Mouse (Mus musculus): Measurements from ENCODE around the gene Txk. TPM values are rescaled to one million over a fixed set of nuclear protein-coding genes. Genes with fewer than 3 reads are reported as not detected.

Txk gene
- polyA plus RNA-seq, 1 experiment from 2014 or later = 0.12 TPM

DNA sequence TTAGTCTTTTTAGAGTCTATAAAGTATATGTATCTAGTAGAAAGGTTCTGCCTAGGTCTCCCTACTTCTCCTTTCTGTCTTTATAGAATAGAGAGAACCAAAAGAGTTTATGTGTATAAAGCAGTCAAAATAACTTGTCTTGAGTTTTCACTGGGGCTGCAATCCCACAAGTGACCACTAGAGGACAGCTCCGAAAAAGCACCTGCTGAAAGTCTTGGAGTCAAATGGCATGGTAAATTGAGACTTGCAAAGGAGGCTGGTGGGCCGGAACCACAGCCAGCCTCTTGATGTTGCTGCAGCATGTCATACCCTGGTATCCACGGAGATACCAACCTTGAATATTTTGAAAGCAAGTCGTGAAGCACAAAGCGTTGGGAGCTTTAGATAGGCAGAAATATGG is 87.3 kb downstream of the Txk start:
- Histone ChIP-seq H3K4me2 (ENCODE audit: low read depth, low read length) (no peak overlapping the region), H3K4me3 (ENCODE audit: low read depth, low read length) (no peak overlapping the region), H3K27me3 (ENCODE audit: control insufficient read depth, insufficient read depth, low read length) (no peaks in the 10 kb centered on the region), H3K27ac (ENCODE audit: low read depth, low read length) (no peak overlapping the region), H3K36me3 (ENCODE audit: control insufficient read depth, insufficient read depth, low read length) (no peaks in the 10 kb centered on the region), H3K4me1 (ENCODE audit: control insufficient read depth, insufficient read depth, low read length) (no peaks in the 10 kb centered on the region), H3K9me3 (ENCODE audit: control insufficient read depth, low read length) (no peaks in the 10 kb centered on the region), H3K9ac (replicated peaks; ENCODE audit: low read depth, low read length) (no peak overlapping the region)
- no peak for ATAC-seq (ENCODE audit: low read depth)
- WGBS = 28% methylated on average over 5 of the region's 5 CpGs

GRCm38 (mm10) chr5:72664854-72665253 is 87.7 kb downstream of the Txk start:
- no peaks in the 10 kb centered on the region for H3K4me1 ChIP-seq (ENCODE audit: control insufficient read depth, insufficient read depth, low read length)
- no peak overlapping the region for H3K4me3 ChIP-seq (ENCODE audit: low read depth, low read length)
- no peak overlapping the region for H3K27ac ChIP-seq (ENCODE audit: low read depth, low read length)
- ATAC-seq (ENCODE audit: low read depth) = no peak
- H3K36me3 ChIP-seq (ENCODE audit: control insufficient read depth, insufficient read depth, low read length) = no peaks in the 10 kb centered on the region
- no peaks in the 10 kb centered on the region for H3K27me3 ChIP-seq (ENCODE audit: control insufficient read depth, insufficient read depth, low read length)
- 44% methylated on average over 3 of the region's 3 CpGs for WGBS
- H3K9me3 ChIP-seq (ENCODE audit: control insufficient read depth, low read length) = no peaks in the 10 kb centered on the region
- H3K4me2 ChIP-seq (ENCODE audit: low read depth, low read length) = no peak overlapping the region
- H3K9ac ChIP-seq (replicated peaks; ENCODE audit: low read depth, low read length) = no peak overlapping the region

GRCm38 (mm10) chr5:72664126-72664525 is 88.5 kb downstream of the Txk start:
- Histone ChIP-seq H3K27ac (ENCODE audit: low read depth, low read length) (no peak overlapping the region), H3K4me3 (ENCODE audit: low read depth, low read length) (no peak overlapping the region), H3K9me3 (ENCODE audit: control insufficient read depth, low read length) (no peaks in the 10 kb centered on the region), H3K36me3 (ENCODE audit: control insufficient read depth, insufficient read depth, low read length) (no peaks in the 10 kb centered on the region), H3K9ac (replicated peaks; ENCODE audit: low read depth, low read length) (no peak overlapping the region), H3K4me1 (ENCODE audit: control insufficient read depth, insufficient read depth, low read length) (no peaks in the 10 kb centered on the region), H3K27me3 (ENCODE audit: control insufficient read depth, insufficient read depth, low read length) (no peaks in the 10 kb centered on the region), H3K4me2 (ENCODE audit: low read depth, low read length) (no peak overlapping the region)
- WGBS = 66% methylated on average over 5 of the region's 5 CpGs
- ATAC-seq (ENCODE audit: low read depth) = no peak

GRCm38 (mm10) chr5:72661051-72661781 is 91.4 kb downstream of the Txk start:
- Histone ChIP-seq H3K9me3 (ENCODE audit: control insufficient read depth, low read length) (no peaks in the 10 kb centered on the region), H3K4me2 (ENCODE audit: low read depth, low read length) (no peak overlapping the region), H3K4me3 (ENCODE audit: low read depth, low read length) (no peak overlapping the region), H3K4me1 (ENCODE audit: control insufficient read depth, insufficient read depth, low read length) (no peaks in the 10 kb centered on the region), H3K27ac (ENCODE audit: low read depth, low read length) (no peak overlapping the region), H3K36me3 (ENCODE audit: control insufficient read depth, insufficient read depth, low read length) (no peaks in the 10 kb centered on the region), H3K9ac (replicated peaks; ENCODE audit: low read depth, low read length) (no peak overlapping the region), H3K27me3 (ENCODE audit: control insufficient read depth, insufficient read depth, low read length) (no peaks in the 10 kb centered on the region)
- no peak for ATAC-seq (ENCODE audit: low read depth)
- WGBS = 86% methylated on average over 6 of the region's 6 CpGs

DNA sequence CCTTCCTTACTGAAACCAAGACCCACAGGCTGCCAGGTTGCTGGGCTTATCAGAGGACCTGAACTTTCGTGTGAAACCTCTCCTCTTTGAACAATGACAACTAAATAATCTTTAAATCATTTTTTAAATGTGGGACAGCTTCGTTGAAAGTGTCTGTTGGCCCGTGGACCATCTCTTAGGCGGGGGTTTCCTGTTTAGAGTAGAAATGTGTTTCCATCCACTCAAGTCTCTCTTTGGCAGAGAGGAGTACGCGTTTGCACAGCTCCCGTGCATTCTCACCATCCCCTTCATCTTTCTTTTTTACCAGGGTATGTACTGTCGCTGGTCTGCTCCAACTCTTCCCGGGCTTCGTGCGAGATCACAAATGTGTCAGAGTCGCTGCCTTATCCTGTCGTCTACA is 94.2 kb downstream of the Txk start:
- WGBS = 92% methylated on average over 13 of the region's 13 CpGs
- H3K4me1 ChIP-seq (ENCODE audit: control insufficient read depth, insufficient read depth, low read length) = no peaks in the 10 kb centered on the region
- no peaks in the 10 kb centered on the region for H3K27me3 ChIP-seq (ENCODE audit: control insufficient read depth, insufficient read depth, low read length)
- H3K9ac ChIP-seq (replicated peaks; ENCODE audit: low read depth, low read length) = no peak overlapping the region
- no peak overlapping the region for H3K27ac ChIP-seq (ENCODE audit: low read depth, low read length)
- H3K4me3 ChIP-seq (ENCODE audit: low read depth, low read length) = no peak overlapping the region
- H3K9me3 ChIP-seq (ENCODE audit: control insufficient read depth, low read length) = no peaks in the 10 kb centered on the region
- H3K4me2 ChIP-seq (ENCODE audit: low read depth, low read length) = no peak overlapping the region
- ATAC-seq (ENCODE audit: low read depth) = no peak
- no peaks in the 10 kb centered on the region for H3K36me3 ChIP-seq (ENCODE audit: control insufficient read depth, insufficient read depth, low read length)

- Histone ChIP-seq H3K27me3 (ENCODE audit: control insufficient read depth, insufficient read depth, low read length) (no peaks in the 10 kb centered on the region), H3K4me3 (ENCODE audit: low read depth, low read length) (no peak overlapping the region), H3K9ac (replicated peaks; ENCODE audit: low read depth, low read length) (no peak overlapping the region), H3K4me1 (ENCODE audit: control insufficient read depth, insufficient read depth, low read length) (no peaks in the 10 kb centered on the region), H3K9me3 (ENCODE audit: control insufficient read depth, low read length) (no peaks in the 10 kb centered on the region), H3K36me3 (ENCODE audit: control insufficient read depth, insufficient read depth, low read length) (no peaks in the 10 kb centered on the region), H3K27ac (ENCODE audit: low read depth, low read length) (no peak overlapping the region), H3K4me2 (ENCODE audit: low read depth, low read length) (no peak overlapping the region)
- 22% methylated on average over 7 of the region's 7 CpGs for WGBS
- ATAC-seq (ENCODE audit: low read depth) = no peak
These were observed 96.2 kb downstream of the Txk start for GRCm38 (mm10) chr5:72656270-72656791.

DNA sequence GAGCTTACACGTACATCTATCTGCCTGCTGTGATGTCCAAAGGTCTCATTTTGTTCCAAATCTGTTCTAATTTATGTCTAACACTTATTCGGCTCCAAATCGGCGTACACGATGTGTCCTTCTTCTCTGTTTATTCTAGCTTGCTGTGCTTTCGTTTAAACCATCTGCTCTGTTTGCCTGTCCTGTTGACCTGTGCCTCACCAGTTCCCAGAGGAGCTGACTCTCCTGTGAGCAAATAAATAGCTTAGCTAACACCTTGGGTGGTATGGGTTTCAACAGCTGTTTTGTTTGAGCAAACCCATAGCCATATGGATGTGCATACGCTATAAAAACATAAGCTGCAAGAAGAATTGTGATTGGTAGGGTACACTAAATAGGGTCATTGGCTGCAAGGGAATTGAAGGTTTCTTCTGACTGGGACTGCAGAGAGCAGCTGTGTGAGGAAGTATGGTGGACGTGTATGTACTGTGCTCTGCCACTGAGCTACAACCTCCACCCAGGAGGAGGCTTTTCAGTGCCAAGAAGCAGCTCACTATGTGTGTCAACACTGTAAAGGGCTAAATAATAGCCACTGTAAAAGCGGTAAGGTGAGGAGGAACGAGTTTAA is 99.4 kb downstream of the Txk start:
- H3K27ac ChIP-seq (ENCODE audit: low read depth, low read length) = no peak overlapping the region
- H3K9me3 ChIP-seq (ENCODE audit: control insufficient read depth, low read length) = no peaks in the 10 kb centered on the region
- no peak overlapping the region for H3K9ac ChIP-seq (replicated peaks; ENCODE audit: low read depth, low read length)
- no peaks in the 10 kb centered on the region for H3K4me1 ChIP-seq (ENCODE audit: control insufficient read depth, insufficient read depth, low read length)
- no peak overlapping the region for H3K4me3 ChIP-seq (ENCODE audit: low read depth, low read length)
- 63% methylated on average over 10 of the region's 10 CpGs for WGBS
- H3K4me2 ChIP-seq (ENCODE audit: low read depth, low read length) = no peak overlapping the region
- H3K27me3 ChIP-seq (ENCODE audit: control insufficient read depth, insufficient read depth, low read length) = no peaks in the 10 kb centered on the region
- H3K36me3 ChIP-seq (ENCODE audit: control insufficient read depth, insufficient read depth, low read length) = no peaks in the 10 kb centered on the region
- no peak; the same call in 1 of the 2 replicates for ATAC-seq (ENCODE audit: low read depth)

GRCm38 (mm10) chr5:72648987-72649735 is 103.4 kb downstream of the Txk start:
- Histone ChIP-seq H3K36me3 (ENCODE audit: control insufficient read depth, insufficient read depth, low read length) (no peaks in the 10 kb centered on the region), H3K27me3 (ENCODE audit: control insufficient read depth, insufficient read depth, low read length) (peaks cover 6% of the 10 kb centered on the region; the same call in 1 of the 2 replicates), H3K4me3 (ENCODE audit: low read depth, low read length) (no peak overlapping the region), H3K9ac (replicated peaks; ENCODE audit: low read depth, low read length) (no peak overlapping the region), H3K9me3 (ENCODE audit: control insufficient read depth, low read length) (no peaks in the 10 kb centered on the region), H3K27ac (ENCODE audit: low read depth, low read length) (no peak overlapping the region), H3K4me2 (ENCODE audit: low read depth, low read length) (no peak overlapping the region), H3K4me1 (ENCODE audit: control insufficient read depth, insufficient read depth, low read length) (no peaks in the 10 kb centered on the region)
- no peak for ATAC-seq (ENCODE audit: low read depth)
- 81% methylated on average over 9 of the region's 9 CpGs for WGBS
